Mouse (Mus musculus) liver, embryonic 14.5 days (tissue): ENCODE measurements around the gene Rasgef1b. TPM values are rescaled to one million over a fixed set of nuclear protein-coding genes. Genes with fewer than 3 reads are reported as not detected.

Experiments used
- ATAC-seq: fragments of 200-750 bp; cut with Nextera tagmentation; 2 replicates; pipeline ENCODE4 v1.8.0; 2017; ENCODE audit warnings: moderate number of reproducible peaks, mild to moderate bottlenecking, moderate library complexity; ENCODE audit not compliant: insufficient read depth
- DNase-seq, 3 experiments: peaks; one replicate each; pipeline ENCODE4 v3.0.0-alpha.2; 2012 to 2013; ENCODE audit warnings: low read depth in 3 of 3, low spot score in 3 of 3
- H3K27ac ChIP-seq: fragments of 300-500 bp; sonication (generic); 2 replicates; pipeline ENCODE4 v1.5.1; 2014; ENCODE audit warnings: moderate library complexity, mild to moderate bottlenecking, control low read depth, inconsistent platforms
- H3K27me3 ChIP-seq: fragments of 300-500 bp; sonication (generic); 2 replicates; pipeline ENCODE4 v1.6.1; 2014; ENCODE audit warnings: mild to moderate bottlenecking, low read length, moderate library complexity; ENCODE audit not compliant: control insufficient read depth, insufficient read depth
- H3K36me3 ChIP-seq: fragments of 300-500 bp; sonication (generic); replicated peaks from 2 replicates; pipeline ENCODE4 v1.6.1; 2014; ENCODE audit warnings: low read depth; ENCODE audit not compliant: control insufficient read depth, insufficient read depth
- H3K4me1 ChIP-seq, 2 experiments: fragments of 200-500 bp in 1 of 2; fragments of 300-500 bp in 1 of 2; sonication (generic) in 1 of 2; replicated peaks; 2 replicates each; pipeline ENCODE4 v1.6.1; 2012 to 2014; ENCODE audit warnings: antibody characterized with exemption in 1 of 2, inconsistent platforms in 1 of 2, low read length in 1 of 2; ENCODE audit not compliant: control insufficient read depth in 2 of 2, insufficient read depth in 2 of 2
- H3K4me2 ChIP-seq: fragments of 300-500 bp; sonication (generic); 2 replicates; pipeline ENCODE4 v1.6.1; 2014; ENCODE audit warnings: low read depth, mild to moderate bottlenecking, control low read depth, moderate library complexity
- H3K4me3 ChIP-seq, 2 experiments: fragments of 200-500 bp in 1 of 2; fragments of 300-500 bp in 1 of 2; sonication (generic) in 1 of 2; 2 replicates each; pipeline ENCODE4 v1.5.1; 2012 to 2014; ENCODE audit warnings: low read depth in 2 of 2, low read length in 2 of 2, mild to moderate bottlenecking in 2 of 2, control low read depth in 1 of 2, inconsistent platforms in 1 of 2, moderate library complexity in 1 of 2; ENCODE audit not compliant: insufficient read depth in 1 of 2
- H3K9ac ChIP-seq: fragments of 300-500 bp; sonication (generic); replicated peaks from 2 replicates; pipeline ENCODE4 v1.6.1; 2014; ENCODE audit warnings: mild to moderate bottlenecking, control low read depth, moderate library complexity
- H3K9me3 ChIP-seq: fragments of 300-500 bp; sonication (generic); 2 replicates; pipeline ENCODE4 v1.6.1; 2016; ENCODE audit warnings: low read length, mixed read lengths; ENCODE audit not compliant: control insufficient read depth
- CTCF ChIP-seq: IDR thresholded peaks from 2 replicates; pipeline ENCODE4 v1.5.1; 2016; ENCODE audit warnings: antibody characterized with exemption, low read depth, control low read depth
- EP300 ChIP-seq: IDR thresholded peaks from 2 replicates; pipeline ENCODE4 v1.6.1; 2016; ENCODE audit warnings: antibody characterized with exemption, low read depth
- WGBS: fragments of 180-500 bp; shearing (Covaris S2); extraction: QIAGEN DNeasy Blood & Tissue Kit; methylation state at CpG from one replicate; pipeline ENCODE4 v1.1.7; 2014; ENCODE audit not compliant: insufficient replicate concordance; 5-methylcytosine and 5-hydroxymethylcytosine counted together
- polyA plus RNA-seq, 2 experiments: library from polyadenylated mRNA; depleted of rRNA in 1 of 2; stranded (reverse) in 1 of 2; unstranded in 1 of 2; fragments of >200 nt; fragmentation: Nextera tagmentation in 1 of 2; extraction: Ambion mirVana in 1 of 2; gene quantifications; 2 replicates each; pipeline versions ENCODE4 v1.2.1 to v1.2.3; 2012 to 2014

Gene Rasgef1b
- polyA plus RNA-seq, 2 experiments: 2.8 to 4.2 TPM

DNA sequence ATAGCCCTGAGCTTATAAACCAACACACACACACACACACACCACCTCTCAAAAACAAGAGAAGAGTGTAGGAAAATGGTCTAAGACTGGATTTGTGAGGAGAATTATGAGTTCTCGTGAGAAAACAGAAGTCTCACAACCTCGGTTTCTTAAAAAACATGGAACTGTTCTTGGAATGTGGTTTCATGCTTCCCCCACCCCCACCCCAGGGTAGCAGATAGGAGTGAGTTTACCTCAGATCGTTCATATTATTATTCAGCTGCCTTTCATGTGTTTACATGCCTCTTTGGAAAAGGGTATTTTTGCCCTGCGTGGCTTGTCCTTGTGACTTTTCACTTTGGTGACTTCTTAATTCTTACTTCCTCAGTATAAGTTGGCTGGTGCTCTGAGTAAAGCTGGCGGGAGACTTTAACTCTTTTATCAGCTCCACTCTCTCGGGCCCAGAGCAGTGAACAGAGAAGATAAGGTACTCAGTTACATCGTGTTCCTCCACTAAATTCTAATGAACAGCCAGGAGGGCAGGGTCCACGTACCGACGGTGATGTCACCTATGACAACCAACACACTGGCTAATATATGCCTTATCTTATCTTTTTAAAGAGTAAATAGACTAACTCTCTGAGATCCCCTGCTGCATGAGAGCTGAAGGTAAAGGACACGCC lies 96.1 kb downstream of the Rasgef1b start:
- no peaks in the 10 kb centered on the region for H3K36me3 ChIP-seq
- peak overlapping the region; percentile 63 for H3K27ac ChIP-seq
- TF ChIP-seq CTCF: no peak
- peak; percentile 85 for TF ChIP-seq EP300
- H3K4me1 ChIP-seq: peaks cover 23 to 33% of the 10 kb centered on the region in 2 experiments
- WGBS: 6% methylated on average over 11 of the region's 11 CpGs
- H3K9me3 ChIP-seq: no peaks in the 10 kb centered on the region
- H3K4me2 ChIP-seq: peak overlapping the region; percentile 52
- DNase-seq: peak; percentile 39 to 76 (median 46)
- H3K9ac ChIP-seq: no peak overlapping the region; the same call in none of the 2 replicates
- H3K27me3 ChIP-seq: no peaks in the 10 kb centered on the region
- no peak overlapping the region for H3K4me3 ChIP-seq
- ATAC-seq: peak; percentile 92

DNA sequence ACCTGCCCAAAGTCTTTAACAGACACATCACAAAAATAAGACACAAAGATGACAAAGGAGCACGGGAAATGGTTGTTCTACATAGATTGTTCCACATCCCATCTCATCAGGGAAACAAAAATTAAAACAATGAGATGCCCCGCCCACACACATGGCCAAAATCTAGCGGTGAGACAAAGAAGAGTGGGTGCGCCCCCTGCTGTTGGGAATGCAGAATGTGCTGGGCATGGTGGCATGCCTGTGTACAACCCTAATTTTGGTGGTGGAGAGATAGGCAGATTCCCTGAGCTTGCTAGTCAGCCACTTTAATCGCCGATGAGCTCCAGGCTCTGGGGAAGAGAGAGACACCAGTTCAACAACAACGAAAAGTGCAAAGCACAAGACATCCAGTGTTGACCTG lies 98.8 kb downstream of the Rasgef1b start:
- H3K4me3 ChIP-seq: no peak overlapping the region
- DNase-seq (peak in 2 of 3 experiments; percentile 12 to 29), ATAC-seq (no peak)
- peaks cover 23 to 36% of the 10 kb centered on the region in 2 experiments for H3K4me1 ChIP-seq
- H3K9me3 ChIP-seq: no peaks in the 10 kb centered on the region
- WGBS: 50% methylated on average over 7 of the region's 7 CpGs
- H3K4me2 ChIP-seq: no peak overlapping the region
- no peaks in the 10 kb centered on the region for H3K36me3 ChIP-seq
- no peak overlapping the region for H3K27ac ChIP-seq
- TF ChIP-seq CTCF (peak; percentile 82), EP300 (no peak)
- H3K9ac ChIP-seq: no peak overlapping the region
- no peaks in the 10 kb centered on the region for H3K27me3 ChIP-seq

DNA sequence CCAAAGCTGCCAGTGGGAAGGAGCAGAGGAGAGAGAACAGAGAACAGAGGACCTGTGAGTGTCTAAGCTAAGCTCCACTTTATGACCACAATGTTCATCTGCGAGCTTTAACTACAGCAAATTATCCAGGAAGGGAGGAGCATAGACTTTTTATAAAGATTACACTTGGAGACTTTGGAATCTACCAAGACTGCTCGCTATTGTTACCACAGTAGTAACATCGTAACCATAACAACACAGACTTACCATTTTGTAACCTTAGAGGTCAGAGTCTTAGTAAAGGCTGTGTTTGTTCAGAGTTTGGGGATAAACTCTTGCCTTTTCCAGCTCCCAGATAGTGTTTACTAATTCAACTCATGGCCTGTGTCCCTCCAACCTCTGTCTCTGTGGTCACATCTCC lies 103.3 kb downstream of the Rasgef1b start:
- 56% methylated on average over 3 of the region's 3 CpGs for WGBS
- Histone ChIP-seq H3K4me2 (no peak overlapping the region), H3K27me3 (no peaks in the 10 kb centered on the region), H3K27ac (no peak overlapping the region), H3K4me1 (peaks cover 0 to 8% of the 10 kb centered on the region in 2 experiments; a peak in 2 of 4 replicates), H3K4me3 (no peak overlapping the region), H3K9me3 (no peaks in the 10 kb centered on the region), H3K36me3 (no peaks in the 10 kb centered on the region), H3K9ac (no peak overlapping the region)
- DNase-seq (no peak), ATAC-seq (no peak)
- TF ChIP-seq EP300: no peak

DNA sequence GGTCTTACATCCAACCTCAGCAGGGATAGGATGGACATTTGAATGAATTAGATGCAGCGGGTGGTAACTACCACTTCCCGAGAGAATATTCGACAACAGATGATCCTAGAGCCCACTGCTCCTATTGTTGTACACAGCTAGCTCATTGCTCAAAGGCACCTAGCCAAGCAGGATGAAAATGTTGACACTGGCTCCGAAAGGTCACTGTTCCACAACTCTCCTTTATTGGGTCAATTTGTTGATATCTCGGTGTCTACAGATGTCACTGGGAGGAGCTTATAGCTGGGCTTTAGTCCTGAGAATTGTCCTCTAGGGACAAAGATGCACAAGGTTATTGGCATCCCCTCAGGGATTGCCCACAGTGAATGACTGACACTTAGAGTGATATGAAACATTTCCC lies 108.1 kb downstream of the Rasgef1b start:
- Histone ChIP-seq H3K4me1 (peaks cover 0 to 3% of the 10 kb centered on the region in 2 experiments; a peak in 1 of 4 replicates), H3K9ac (no peak overlapping the region), H3K4me3 (no peak overlapping the region), H3K27me3 (no peaks in the 10 kb centered on the region), H3K4me2 (no peak overlapping the region), H3K9me3 (no peaks in the 10 kb centered on the region), H3K27ac (no peak overlapping the region), H3K36me3 (no peaks in the 10 kb centered on the region)
- TF ChIP-seq EP300 (no peak), CTCF (no peak)
- ATAC-seq (no peak), DNase-seq (no peak)
- 57% methylated on average over 5 of the region's 5 CpGs for WGBS

DNA sequence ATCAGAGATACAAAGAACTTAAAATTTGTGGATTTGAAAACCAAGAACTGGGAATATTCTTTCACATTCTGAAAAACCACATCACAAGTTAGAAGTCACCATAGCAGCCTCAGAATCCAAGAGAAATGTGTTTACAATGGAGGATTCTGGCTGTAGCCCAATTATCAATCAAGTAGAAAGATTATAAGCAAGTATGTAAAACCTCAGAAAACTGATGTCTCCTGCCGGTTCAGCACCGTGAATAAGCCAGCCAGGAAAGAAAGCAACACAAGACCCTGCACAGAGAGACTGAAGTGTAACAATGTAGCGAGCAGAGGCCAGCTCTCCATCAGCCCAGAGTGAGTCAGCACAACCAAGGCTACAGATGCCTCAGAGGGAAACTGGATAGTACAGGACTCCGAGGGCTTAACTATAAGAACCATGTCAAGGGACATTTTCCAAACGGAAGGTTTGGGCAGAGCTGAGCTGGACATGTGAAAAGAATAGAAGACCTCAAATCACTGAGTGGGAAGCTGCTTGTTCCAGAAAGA lies 111.5 kb downstream of the Rasgef1b start:
- TF ChIP-seq CTCF (no peak), EP300 (no peak)
- Histone ChIP-seq H3K4me1 (0 out of 4 replicates have a peak, but pooled peaks cover 0 to 2% of the 10 kb centered on the region in 2 experiments), H3K4me3 (no peak overlapping the region), H3K4me2 (no peak overlapping the region), H3K27me3 (no peaks in the 10 kb centered on the region), H3K9me3 (no peaks in the 10 kb centered on the region), H3K27ac (no peak overlapping the region), H3K36me3 (no peaks in the 10 kb centered on the region), H3K9ac (no peak overlapping the region)
- WGBS: 35% methylated on average over 5 of the region's 5 CpGs
- ATAC-seq (no peak), DNase-seq (no peak)
